Mouse (Mus musculus): ENCODE results near the gene Rbp7.
"Not testable (repeated sequence)": the region's sequence is repeated elsewhere in the genome, so short reads cannot be mapped to it uniquely, and the experiment has no call there.

Rbp7 gene

DNA sequence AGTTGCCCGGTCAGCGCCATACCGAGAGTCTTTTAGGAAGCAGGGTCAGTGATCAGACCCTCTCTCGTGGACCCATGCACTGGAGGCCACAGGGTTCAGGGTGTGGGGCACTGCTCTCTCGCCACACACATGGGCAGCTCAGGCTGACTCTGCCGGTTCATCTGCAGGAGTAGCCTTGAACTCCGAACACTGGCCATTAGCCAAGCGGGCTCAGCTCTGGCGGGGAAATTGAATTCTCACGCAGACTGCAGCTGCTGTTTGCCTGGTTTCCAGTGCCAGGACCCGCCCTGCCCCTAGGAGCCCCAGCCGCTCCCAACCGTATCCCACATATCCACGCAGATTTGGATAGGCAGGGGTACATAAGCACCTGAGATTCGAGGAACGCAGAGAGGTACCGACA, 515 bp downstream of the Rbp7 start:
- no peak for DNase-seq

DNA sequence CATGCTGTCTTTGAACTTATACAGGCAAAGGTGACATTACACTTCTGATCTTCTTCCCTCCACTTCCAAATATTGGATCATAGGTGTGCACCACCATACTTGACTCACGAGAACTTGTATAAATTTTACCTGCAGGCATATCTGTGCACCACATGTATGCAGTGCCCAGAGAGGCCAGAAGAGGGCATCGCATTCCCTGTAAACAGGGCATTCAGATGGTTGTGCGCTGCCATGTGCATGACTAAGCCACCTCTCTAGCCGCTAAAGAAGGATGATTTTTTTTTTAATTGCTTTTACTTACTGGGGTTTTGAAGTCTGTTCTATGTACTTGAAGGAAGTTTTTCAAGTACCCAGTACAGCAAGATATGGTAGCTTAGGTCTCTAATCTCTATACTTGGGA, 1.1 kb downstream of the Rbp7 start:
- peak; percentile 28 for DNase-seq

DNA sequence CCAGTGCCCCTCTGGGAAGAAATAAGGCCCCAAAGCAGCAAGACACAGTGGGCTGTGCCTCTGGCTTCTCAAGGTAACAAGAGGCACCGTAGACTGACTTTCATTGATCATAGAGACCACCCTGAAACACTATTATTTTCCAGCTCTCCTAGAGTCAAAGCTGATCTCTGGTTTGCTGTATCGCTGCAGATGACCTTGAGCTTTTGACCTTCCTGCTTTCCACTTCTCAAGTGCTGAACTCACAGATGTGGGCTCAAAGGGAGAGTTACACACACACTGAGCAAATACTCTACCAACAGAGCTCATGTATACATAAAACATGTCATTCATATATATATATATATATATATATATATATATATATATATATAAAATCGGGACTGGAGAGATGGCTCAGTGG, 4.1 kb downstream of the Rbp7 start:
- DNase-seq, result no peak

DNA sequence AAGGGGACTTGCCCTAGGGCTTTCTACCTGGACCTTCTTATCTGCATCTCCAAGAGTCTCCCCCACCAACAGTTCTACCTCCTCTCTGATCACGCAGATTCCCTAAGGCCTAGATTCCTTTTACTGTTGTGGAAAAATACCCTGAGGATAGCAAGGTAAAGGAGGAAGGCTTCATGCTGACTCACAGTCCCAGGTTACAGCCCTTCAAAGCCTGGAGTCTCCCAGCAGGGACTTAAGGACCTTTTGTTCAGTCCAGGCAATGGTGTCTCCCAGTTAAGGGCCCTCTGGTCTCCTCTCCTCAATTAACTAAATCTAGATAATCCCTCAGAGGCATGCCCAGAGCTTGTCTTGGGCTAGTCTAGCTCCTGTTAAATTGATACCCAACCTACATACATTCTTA, 8.5 kb downstream of the Rbp7 start:
- no peak for DNase-seq

DNA sequence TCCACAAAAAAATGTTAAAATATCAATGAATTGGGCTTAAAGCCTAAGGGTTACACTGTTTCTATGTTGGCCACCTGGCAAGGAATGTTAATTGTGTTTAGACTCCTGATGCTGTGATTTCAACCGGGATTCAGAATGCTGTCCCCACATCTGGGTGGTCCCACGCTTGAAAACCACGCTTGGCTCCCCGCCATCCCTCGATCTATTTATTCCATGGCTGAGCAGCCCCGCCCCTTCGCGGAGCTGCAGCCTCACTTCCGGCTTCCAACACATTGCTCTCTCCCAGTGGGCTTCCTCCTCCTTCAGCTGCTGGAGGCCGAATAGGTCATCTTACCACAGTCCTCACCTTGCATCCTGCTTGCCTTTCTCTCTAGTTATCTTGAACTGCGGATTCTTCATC, 8.9 kb downstream of the Rbp7 start:
- DNase-seq, result peak; percentile 58

DNA sequence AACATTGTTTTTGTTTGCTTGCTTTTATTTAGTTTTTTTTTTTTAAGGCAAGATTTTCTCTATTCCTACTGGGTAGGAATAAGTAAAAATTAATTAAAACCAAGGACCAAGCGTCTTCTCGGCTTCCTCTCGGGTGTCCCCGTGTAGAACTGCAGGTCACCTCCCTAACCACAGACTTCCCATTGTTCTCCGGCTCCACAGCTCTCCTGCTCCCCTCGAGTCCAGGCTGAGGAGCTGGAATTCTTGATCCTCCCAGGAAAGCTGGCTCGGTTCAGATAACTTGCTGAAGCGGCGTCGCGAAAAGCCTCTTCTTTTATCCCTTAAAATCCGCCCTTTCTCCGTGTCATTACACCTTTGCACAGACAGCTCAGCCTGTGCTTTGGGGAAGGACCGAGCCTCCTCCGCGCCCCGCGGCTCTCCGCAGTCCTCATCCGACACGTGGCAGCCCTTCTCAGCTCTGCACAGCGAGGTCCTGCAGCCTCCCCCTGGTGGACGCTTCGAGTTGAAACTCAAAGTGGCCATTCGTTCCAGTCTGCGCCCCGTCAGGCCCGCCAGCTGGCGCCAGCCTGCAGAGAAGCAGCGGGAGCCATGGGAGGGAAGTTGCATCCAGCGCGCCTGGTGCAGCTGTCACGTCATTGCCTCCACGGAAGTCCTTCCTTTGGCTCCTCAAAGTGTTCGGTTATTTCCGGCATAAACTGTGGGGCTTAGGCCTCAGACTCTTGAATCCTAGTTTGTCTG, 9.6 kb downstream of the Rbp7 start:
- DNase-seq, result peak; percentile 94

DNA sequence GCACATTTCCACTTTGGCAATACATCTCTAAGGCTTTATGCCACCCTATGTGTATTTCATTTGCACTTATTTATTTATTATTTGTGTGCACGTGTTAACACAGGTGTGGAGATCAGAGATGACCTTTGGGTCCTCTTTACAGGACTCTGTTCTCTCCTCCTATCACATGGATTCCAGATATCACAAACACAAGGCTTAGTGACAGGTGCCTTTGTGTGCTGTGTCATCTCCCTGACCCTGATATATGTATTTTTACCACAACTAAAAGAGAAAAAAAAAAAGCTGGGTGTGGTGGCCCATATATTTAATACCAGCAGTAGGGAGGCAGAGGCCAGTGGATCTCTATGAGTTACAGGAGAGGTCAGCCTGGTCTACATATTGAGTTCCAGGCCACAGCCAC, 10.3 kb downstream of the Rbp7 start:
- no peak for DNase-seq

DNA sequence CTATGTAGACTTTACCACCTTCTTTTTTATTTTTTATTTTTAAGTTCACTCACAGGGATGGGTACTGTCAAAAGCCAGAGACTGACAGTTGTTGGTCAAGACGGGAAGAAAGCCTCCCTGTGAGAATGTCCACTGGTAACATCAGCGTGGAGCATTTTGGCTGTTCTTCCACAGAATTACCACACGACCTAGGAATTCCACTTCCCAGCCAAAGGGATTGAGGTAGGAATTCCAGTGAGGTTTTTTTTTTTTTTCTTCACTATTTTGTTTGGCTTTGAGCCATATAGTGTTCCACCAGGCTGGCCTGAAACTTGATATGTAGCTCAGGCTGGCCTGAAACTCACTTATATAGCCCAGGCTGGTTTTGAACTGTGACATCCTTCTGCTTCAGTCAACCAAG, 12.3 kb downstream of the Rbp7 start:
- no peak for DNase-seq

DNA sequence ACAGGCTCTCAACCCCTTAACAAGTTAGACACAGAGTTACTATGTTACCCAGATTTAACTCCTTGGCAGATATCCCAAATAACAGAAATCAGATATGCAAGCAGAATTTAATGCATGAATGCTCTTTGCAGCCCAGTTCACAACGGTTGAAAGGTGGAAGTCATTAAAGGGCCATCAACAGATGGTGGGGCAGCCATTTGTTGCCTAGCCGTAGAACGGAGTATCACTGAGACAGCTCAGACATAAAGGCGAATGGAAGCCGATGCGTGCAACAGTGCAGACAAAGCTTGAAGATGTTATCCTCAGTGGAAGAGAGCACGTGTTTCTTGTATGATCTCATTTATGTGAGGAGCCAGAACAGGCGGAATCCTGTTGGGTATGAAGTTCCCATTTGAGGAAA, 14.2 kb downstream of the Rbp7 start:
- peak; percentile 23 for DNase-seq

DNA sequence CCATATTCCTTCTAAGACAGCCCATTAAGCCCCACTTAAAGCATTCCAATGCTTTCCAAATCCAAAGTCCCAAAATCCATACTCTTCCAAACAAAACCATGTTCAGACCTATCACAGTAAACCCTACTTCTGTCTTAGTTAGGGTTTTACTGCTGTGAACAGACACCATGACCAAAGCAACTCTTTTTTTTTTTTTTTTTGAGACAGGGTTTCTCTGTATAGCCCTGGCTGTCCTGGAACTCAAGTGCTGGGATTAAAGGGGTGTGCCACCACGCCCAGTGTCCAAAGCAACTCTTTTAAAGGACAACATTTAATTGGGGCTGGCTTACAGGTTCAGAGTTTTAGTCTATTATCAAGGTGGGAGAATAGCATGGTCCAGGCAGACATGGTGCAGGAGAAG, 22.9 kb downstream of the Rbp7 start:
- not testable (repeated sequence) for DNase-seq

DNA sequence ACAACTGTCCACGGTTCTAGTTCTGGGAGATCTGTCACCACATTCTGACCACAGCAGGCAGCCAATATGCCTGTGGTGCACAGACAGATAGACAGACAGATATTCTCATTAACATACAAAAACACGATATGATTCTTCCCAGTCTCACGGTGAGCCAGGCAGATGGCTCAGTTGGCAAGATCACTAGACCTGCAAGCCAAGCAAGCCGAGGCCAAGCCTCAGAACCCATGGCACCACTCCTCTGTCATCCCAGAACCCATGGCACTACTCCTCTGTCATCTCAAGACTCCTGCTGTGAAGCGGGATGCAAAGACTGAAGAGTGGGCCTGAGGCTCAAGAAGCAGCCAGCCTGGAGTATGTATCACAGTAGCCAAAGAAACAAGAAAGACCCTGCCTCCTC, 25.2 kb downstream of the Rbp7 start:
- DNase-seq, result no peak

DNA sequence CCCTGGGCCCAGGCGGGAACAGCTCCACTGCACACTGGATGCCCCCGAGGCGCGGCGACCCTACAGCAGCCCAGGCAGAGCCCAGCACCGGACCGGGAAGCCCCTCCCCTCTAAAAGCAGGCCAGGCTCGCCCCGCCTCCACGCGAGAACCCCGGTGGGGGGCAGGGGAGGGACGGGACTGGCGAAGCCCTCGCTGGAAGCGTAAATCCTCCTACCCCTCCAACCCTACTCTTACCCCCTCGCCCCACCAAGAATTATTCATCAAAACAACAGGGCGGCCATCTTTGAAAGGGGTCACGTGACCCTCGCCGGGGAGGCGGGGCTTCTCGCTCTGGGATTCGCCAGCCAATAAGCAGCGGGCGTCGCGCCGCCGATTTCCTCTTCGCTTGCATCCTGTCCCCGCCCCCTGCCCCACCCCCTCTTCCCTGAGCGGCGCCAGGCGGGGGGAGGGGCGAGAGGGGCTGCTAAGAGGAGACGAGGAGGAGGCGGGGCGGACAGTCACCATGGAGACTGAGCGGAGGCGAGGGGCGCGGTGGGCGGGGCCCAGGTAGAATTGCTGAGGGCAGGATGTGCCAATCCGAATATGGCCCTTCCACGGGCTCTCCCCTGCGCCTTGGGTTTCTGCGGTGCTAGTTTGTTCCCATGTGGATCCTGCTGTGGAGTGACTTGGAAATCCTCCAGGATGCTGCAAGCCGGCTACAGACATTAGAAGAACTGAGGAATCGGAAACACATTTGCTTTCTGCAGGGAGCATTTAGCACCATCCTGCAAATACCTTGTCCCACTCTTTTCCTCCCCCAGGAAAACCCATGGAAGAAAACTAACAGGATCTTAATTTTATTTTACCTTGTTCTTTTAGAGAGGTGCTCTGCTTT, 28.2 kb downstream of the Rbp7 start, which contains the start of gene Ube4b:
Ube4b (minus strand) TSS at position 425 of the 875 bp plus-strand sequence.
- peak; percentile 99 for DNase-seq

DNA sequence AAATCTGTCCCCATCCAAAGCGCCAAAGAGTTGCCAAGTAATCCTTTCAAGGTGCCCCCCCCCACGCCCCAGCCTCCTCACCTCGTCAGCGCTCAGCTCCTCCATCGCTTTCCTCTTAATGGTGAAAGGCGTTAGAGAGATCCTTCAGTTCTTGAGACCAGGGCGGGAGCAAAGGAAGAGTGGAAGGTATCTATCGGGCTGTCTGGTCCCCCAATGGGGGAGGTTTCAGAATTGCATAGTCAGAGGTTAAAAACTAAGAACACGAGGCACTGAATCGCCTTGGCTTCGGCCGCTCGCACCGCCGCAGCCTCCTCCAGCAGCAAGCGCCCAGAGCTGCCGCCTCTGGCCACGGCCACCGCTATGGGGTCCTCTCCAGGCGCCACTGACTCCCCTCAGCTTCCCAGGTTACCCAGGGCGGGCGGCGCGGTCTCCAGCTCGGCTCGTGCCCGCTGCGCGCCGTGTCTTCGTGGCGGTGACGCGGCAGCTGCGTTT, 28.9 kb downstream of the Rbp7 start:
- no peak for DNase-seq

DNA sequence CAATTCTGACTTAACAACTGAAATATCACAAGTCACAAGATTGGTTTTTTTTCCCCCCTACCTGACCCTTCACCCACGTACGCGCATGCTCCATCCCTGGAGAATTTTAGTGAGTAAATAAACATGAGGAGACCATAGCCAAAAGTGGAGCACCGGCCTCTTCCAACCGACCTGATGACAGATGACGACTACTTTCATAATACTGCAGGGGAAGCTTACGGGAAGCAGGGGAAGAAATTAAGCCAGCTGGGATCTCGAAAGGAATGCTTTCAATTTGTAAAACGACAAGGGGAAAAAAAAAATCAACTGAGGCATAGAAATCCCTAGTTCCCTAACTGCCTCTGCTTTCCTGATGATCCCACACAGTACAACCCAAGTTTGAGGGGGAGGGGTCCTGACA, 30.0 kb downstream of the Rbp7 start:
- DNase-seq, result no peak

DNA sequence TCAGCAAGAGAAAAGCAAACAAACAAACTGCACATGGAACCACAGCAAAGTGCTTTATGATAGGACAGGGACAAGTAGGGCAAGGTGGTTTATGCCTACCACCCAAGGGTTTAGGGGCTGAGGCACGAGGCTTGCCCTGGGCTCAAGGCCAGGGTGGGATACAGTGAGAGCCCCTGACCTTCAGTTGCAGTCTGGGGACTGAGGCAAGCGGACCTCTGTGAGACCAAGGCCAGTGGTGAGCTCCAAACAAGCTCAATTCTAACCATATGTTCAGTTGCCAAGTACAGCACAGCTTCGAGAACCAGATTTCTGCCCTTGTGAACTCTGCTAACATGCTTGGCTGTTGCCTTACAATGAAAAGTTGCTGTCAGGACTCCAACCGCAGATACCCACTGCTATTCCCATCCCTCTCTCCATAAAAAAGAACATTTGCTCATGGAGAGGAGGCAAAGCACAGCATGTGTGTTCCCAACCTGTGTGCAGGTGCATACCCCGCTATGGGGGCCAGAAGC, 36.9 kb downstream of the Rbp7 start:
- DNase-seq, result no peak

DNA sequence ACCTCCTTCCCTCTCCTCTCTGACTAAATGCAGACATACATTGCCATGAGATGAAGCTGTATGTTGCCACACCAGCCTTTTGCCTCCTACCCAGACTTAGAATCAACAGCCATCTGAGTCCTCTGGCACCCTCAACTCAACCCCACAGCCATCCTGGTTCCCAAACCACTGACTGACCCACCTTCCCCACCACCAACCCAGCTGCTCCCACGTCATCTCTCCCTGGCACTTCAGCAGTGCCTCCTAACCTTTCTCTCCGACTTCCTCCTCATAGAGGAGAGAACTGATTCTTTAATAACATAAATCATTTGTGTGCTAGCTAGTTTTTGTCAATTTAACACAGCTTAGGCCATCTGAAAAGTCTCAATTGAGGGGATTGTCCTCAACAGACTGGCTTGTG, 37.8 kb downstream of the Rbp7 start:
- no peak for DNase-seq

DNA sequence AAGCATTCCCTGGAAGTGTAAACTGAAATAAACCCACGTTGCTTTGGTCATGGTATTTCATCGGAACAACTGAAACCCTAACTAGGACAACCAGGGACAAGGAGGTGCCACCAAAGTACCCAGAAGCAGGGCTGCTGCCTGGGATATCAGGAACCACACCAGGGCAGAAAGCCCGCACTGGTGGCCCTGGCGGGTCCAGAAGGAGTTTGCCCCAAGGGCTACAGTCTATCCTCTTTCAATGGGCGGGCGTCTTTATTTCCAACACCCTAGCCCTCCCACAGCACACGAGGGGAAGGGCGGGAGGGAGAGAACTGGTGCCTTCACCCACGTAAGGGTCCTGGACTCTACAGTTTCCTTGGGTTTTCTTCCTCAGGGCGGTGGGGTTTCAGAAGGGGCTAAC, 38.4 kb downstream of the Rbp7 start:
- no peak for DNase-seq

DNA sequence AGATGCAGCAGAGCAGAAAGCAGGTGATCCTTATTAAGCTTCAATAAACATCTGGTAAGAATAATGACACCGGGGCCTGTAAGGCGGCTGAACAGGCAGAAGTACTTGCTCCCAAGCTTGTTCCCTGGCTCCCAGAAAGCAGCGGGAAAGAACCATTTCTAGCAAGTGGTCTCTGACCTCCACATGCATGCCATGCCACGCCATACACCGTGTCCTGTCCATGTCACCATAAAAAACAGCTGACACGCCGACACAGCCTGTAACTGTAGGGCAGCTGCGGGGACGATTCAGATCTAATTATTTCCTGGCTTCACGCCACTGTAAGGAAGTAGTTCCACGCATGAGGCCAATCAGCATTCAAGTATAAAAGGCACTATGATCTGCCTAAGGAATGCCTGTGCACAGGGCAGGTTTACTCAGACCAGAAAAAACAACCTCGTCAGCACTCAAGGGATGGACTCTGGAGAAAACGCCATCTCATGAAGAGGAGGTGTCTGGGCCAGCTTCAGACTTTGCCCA, 39.1 kb downstream of the Rbp7 start:
- peak; percentile 75 for DNase-seq

DNA sequence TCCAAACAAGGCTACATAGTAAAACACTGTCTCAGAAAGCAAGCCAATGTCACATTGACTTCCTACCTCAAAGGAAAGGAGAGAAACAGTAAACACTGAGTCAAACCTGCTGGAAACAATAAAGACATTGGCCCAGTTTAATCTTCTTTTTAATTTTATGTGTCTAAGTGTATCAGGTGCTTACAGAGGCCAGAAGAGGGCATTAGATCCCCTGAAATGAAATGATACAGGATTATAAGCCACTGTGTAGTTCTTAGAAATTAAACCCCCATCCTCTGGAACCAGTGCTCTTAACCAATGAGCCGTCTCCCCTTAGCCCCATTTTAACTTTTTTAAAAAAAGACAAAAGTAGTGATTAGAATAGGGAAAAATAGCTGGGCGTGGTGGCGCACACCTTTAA, 40.5 kb downstream of the Rbp7 start:
- DNase-seq, result no peak

DNA sequence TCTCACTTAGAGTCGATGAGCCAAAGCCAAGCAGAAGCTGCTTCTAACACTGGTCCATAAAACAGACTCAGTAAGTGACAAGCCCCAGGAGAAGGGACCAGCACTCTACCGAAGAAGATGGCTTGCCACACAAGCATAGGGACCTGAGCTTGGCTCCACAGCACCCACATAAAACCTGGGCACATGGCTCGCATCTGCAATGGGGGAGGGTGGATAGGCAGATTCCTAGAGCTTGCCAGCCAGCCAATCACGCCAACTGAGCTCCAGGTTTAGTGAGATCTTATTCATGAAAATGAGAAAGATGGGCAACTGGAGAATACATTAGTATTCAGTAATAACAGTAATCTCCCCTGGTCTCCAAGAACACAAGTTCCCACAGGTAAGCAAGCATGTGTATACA, 45.0 kb downstream of the Rbp7 start:
- DNase-seq, result no peak

DNA sequence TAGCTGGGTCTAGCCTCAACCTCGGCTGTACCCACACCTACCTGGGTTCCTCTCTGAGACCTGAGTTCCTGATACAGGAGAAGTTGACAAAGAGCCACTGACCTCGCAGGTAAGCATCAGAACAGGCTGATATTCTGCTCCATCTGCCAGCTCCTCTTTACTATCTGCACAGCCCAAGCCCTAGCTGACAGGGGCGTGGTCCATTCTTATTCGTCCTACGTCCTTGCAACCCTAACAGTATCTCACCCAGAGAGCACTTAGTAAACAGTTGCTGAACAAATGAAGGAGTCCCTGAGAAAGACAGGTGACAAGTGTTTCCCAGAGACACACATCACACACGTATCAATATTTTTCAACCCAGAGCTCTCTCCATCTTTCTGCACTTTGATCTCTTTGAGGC, 46.4 kb downstream of the Rbp7 start:
- DNase-seq, result no peak

DNA sequence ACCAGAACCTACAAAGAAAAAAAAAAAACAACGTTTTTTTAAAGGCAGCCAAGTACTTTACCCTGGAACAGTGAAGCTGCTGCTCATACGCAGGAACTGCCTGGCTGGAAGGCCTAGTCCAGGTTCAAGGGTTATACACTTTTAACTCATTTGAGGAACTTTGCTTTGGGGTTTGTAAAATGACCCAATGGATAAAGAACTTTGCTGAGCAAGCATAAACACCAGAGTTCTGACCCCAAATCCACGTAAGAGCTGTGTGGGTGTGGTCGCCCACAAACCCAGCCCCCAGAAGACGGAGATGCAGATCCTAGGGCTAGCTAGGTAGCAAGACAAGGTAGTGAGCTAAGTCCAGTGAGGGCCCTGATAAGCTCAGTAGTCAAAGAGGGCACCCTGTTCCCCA, 47.3 kb downstream of the Rbp7 start:
- peak; percentile 55 for DNase-seq

DNA sequence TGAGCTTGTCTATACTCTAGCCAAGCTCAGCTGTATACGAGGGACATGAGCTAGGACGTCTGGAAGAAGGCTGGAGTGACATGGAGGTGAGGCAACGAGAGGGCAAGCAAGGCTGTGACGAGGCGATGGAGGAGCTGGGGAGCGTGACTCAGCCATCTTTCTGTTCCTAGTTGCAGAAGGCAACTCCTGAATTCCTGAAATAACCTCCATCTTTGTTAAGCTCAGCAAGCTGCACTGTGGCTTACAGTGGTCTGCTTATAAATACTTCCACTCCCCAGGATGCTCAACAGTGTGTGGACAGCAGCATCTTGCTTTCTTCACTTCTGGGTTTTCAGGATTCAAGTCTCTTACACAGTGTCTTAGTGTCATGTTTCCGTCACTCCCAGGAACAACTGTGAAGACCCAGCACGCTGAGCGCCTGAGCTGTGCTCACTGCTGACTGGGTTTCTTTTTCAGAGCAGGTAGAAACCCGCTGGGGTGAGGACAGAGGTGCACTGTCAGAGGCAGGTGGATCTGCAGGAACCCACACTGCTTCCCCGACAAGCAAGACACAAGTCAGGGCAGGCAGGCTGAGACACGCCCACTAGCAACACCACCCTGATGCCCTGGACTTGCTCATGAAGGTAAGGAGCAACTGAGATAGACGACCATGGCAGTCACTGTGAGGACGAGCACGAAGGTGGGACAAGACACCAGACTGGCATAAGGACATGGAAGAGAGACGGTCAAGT, 48.9 kb downstream of the Rbp7 start:
- DNase-seq, result no peak

Data from kidney, postnatal 14 days (tissue).